Mouse (Mus musculus): ENCODE results near the gene Zic3. TPM values are rescaled to one million over a fixed set of nuclear protein-coding genes. Genes with fewer than 3 reads are reported as not detected.

The Zic3 gene
- polyA plus RNA-seq, 1 experiment, result not detected

GRCm38 (mm10) chrX:58041865-58042264, 19.4 kb downstream of the Zic3 start:
- DNase-seq (ENCODE audit: low read depth), result no peak

GRCm38 (mm10) chrX:58042512-58042911, 20.0 kb downstream of the Zic3 start:
- DNase-seq (ENCODE audit: low read depth), result no peak
